Mouse (Mus musculus) B cell, adult 2 months (primary cell): Measurements from ENCODE around the gene Acacb.

Source experiments
- DNase-seq, 2 experiments: peaks; one replicate each; pipeline ENCODE4 v3.0.0; 2022

Gene Acacb

GRCm38 (mm10) chr5:114176548-114177400, 30.4 kb downstream of the Acacb start:
- DNase-seq: no peak

DNA sequence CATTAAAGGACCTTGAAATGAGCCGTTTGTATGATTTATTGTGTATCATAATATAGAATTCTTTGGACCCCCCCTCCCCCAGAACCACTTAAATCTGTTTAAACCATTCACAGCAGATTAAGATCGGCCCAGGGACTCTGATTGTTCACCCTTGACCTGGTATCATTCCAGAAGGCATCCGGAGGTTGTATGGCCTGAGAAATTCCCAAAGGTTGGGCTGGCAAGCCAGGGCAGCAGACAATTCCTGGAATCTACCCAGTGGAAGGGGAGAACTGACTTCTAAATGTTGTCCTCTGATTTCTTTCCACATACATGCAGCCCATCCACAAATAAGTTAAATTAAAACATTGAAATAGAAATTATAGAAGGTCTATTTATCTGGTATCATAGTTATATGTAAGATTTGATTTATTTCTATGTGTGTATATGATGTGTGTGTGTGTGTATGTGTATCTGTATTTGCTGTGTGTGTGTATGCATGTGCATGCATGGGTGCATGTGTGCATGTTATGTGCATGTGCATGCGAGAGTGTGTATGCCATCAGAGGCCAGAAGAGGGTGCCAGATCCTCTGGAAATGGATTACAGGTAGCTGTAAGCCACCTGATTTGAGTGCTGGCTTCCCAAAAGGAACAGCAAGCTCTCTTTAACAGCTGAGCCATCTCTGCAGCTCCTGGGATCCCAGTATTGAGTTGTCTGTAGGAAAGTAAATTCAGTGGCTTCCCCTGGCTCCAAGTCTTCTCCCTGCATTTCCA, 31.8 kb downstream of the Acacb start:
- no peak for DNase-seq

- DNase-seq: no peak
Measured at GRCm38 (mm10) chr5:114179541-114179940, 33.2 kb downstream of the Acacb start.

GRCm38 (mm10) chr5:114183493-114183892, 37.2 kb downstream of the Acacb start:
- no peak for DNase-seq

GRCm38 (mm10) chr5:114187108-114187507, 40.8 kb downstream of the Acacb start:
- DNase-seq: no peak

GRCm38 (mm10) chr5:114188900-114189464, 42.6 kb downstream of the Acacb start:
- peak in 1 of 2 experiments; percentile 10 for DNase-seq

- no peak for DNase-seq
Measured at GRCm38 (mm10) chr5:114194161-114194560, 47.8 kb downstream of the Acacb start.

GRCm38 (mm10) chr5:114199116-114199777, 52.9 kb downstream of the Acacb start:
- peak; percentile 39 to 48 for DNase-seq

DNA sequence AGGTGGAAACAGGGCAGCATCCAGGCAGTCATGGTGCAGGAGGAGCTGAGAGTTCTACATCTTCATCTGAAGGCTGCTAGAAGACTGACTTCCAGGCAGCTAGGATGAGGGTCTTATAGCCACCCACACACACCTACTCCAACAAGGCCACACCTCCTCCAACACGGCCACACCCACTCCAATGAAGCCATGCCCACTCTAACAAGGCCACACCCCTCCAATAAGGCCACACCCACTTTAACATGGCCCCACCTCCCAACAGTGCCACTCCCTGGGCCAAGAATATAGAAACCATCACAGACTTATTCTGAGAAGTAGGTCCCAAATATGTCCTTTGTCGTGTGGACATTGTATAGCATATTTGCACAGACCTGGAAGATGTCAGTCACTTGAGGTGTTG, 59.8 kb downstream of the Acacb start:
- peak; percentile 30 for DNase-seq

DNA sequence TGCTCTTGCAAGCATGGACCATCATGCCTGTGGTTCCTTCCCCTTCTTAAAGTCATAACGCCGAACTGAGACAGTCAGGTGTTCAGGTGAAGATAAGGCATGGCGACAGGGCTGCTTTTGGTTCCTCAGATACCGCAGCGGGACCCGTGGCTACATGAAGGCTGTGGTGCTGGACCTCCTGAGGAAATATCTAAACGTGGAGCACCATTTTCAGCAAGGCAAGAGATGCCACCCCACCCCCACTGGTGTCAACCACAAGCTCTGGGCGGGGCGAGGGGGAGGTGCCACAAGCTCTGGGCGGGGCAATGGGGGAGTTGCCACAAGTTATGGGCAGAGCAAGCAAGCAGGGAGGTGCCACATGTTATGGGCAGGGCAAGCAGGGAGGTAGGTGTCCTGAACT, 66.8 kb downstream of the Acacb start:
- DNase-seq: peak; percentile 72 to 75

DNA sequence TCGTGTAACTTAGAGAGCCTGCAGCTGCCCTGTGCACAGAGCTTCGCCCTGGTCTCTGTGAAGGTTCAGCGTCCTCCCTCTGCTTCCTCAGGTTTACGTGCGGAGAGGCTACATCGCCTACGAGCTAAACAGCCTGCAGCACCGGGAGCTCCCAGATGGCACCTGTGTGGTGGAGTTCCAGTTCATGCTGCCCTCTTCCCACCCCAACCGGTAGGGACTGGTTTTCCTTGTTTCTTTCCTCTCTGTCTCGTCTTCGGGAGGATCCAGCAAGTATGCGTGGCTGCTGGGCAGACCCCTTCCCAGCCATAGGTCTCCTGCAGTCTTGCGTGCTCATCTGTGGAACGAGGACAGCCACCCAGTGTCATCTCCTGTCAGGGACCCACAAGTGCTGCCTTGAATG, 72.4 kb downstream of the Acacb start:
- DNase-seq: no peak

DNA sequence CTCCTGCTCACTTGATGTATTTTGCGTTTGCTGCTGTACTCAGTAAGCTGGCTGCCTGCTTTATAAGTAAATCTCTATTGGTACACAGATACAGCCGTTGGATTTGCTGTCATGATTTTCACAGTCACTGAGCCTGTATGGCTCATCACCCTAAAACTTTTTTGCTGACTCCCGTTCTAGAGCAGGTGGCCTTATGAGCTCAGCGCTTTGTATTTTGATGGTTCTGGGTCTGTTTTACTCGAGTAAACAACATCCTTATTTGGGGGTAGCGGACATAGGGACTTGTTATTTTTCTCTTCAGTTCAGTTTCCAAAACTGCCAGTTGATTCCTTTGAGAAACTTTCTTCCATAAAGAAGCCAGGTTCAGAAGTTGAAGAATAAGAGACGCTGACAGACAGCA, 79.7 kb downstream of the Acacb start:
- no peak for DNase-seq

GRCm38 (mm10) chr5:114228901-114229300, 82.6 kb downstream of the Acacb start:
- no peak for DNase-seq

GRCm38 (mm10) chr5:114238924-114239323, 92.6 kb downstream of the Acacb start:
- DNase-seq: no peak

- DNase-seq: no peak
Measured at GRCm38 (mm10) chr5:114239737-114240136, 93.4 kb downstream of the Acacb start.

DNA sequence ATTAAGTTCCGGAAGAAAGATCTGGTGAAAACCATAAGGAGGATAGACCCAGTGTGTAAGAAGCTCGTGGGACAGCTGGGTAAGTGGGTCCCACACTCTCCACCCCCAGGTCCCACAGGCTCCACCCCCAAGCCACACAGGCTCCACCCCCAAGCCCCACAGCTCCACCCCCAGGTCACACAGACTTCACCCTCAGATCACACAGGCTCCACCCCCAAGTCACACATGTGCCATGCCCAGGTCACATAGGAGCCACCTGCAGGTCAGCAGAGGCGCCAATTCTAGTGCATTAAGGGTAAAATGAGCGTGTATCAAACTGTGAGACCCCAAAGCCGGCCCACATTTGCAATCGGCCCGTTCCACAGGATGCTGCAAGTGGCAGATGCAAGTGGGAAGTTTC, 100.1 kb downstream of the Acacb start:
- DNase-seq: peak in 1 of 2 experiments; percentile 5

DNA sequence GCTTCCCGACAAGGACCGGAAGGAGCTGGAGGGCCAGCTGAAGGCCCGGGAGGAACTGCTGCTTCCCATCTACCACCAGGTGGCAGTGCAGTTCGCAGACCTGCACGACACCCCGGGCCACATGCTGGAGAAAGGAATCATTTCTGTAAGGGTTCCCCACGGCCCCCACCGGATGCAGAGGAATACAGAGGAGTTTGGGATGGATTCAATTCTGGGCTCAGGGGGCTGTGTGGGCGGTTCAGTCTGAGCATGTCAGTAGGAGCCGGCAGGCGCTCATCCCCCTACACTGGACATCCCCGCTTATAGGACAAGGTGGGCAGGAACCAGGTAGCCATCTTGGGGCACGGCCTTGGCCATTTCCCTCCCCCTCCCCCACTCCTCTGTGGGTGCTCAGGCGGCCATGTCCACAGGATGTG, 101.8 kb downstream of the Acacb start:
- DNase-seq: peak; percentile 61 to 62

DNA sequence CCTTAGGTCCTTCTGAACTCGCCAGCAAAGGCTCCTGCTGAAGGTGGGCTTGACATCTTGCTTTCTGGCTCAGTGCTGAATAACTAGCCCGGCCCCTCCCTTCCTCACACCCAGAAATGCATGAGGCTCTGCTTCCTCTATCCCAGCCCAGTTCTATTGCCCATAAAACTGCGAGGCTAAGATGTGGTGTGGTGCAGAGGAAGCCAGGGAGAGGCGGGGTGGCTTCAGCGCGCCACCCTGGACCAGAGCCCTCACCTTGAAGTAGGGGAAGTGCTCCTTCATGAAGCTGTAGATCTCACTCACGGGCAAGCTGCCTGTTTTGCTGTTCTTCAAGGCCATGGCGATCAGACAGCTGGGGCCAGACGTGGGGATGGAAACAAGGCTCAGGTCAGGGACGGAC, 113.2 kb downstream of the Acacb start:
- DNase-seq: no peak

- DNase-seq: no peak
Measured at GRCm38 (mm10) chr5:114261494-114261893, 115.2 kb downstream of the Acacb start.

DNA sequence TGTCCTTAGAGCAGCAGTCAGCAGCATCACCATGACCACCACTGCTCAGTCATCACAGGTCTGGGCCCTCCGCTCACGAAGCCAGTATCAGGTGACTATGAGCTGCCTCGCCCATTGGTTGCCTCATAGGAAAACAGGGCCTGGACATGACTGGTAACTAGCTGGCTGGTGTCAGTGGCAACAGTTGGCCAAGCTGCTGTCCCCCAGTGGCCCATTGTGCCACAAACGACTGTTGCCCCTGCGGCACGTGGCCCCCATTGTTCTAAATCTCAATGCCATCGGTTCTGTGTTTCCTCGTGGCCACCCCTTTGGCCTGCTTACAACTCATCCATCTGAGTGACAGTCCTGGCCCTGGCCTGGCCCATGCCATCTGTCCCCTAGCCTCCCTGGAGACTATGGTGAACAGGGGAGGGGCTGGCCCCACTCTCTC, 117.7 kb downstream of the Acacb start:
- no peak for DNase-seq

GRCm38 (mm10) chr5:114264791-114265190, 118.5 kb downstream of the Acacb start:
- no peak for DNase-seq

DNA sequence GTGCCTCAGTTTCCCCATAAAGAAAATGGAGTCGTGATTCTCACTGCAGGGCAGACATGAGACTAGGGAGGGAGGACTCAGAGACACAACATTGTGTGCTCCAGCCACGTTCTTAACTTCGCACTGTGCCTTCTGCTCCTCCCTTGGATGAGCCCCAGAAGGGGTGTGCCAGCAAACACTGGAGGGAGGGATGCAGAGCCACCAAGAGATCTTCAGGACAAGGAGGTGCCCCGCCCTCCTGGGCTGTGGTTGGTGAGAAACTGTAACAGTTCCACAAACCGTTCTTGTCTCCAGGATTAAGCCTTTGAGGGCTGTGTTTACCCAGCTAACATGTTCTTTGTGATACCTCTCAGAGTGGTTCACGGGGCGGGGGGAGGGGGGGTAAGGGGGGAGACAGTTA, 122.3 kb downstream of the Acacb start:
- DNase-seq: no peak

DNA sequence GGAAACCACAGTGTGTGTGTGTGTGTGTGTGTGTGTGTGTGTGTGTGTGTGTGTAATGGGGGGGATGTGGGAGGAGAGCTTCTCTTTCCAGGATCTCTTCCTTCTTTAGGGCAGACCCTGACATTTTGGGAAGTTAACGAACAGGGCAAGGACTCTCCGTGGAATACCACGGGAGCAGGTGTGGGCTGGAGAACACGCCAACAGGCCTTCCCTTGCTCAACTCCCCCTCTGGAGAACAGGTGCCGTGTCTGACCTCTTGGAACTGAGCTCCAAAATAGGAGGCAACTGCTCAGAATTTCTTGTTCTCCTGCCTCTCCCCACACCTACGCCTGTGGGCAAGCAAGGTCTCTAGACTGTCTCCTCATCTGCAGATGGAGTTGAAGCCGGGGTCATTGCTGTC, 123.2 kb downstream of the Acacb start:
- no peak for DNase-seq
